Mouse (Mus musculus) ES-E14 (cell line): ENCODE measurements at regions not wholly inside any gene's neighbourhood (a gene's known extent, or its start where the extent isn't known, plus 50 kb on each side); places are given as distances from the start of the nearest gene placed in this dataset.

Experiments used
- HCFC1 ChIP-seq: IDR thresholded peaks from 2 replicates; pipeline ENCODE4 v1.6.1; 2012; ENCODE audit warnings: low read length, inconsistent platforms, borderline replicate concordance; ENCODE audit not compliant: insufficient read depth
- MAFK ChIP-seq: IDR thresholded peaks from 2 replicates; pipeline ENCODE4 v1.6.1; 2014; ENCODE audit warnings: mild to moderate bottlenecking, low read depth, low read length, inconsistent platforms; ENCODE audit not compliant: insufficient read depth
- ZC3H11A ChIP-seq: IDR thresholded peaks from 2 replicates; pipeline ENCODE4 v1.6.1; 2012; ENCODE audit warnings: low read depth, mild to moderate bottlenecking, inconsistent platforms, low read length, borderline replicate concordance

- TF ChIP-seq HCFC1, result no peak
- TF ChIP-seq MAFK, result no peak
- no peak for TF ChIP-seq ZC3H11A
Observed at GRCm38 (mm10) chr1:102735392-102735791, 2032.9 kb upstream of the Cdh20 start.
